Mouse (Mus musculus) spleen, adult 2 months (tissue): ENCODE results near the gene Syngr1. TPM values are rescaled to one million over a fixed set of nuclear protein-coding genes. Genes with fewer than 3 reads are reported as not detected.

Experiments
- DNase-seq, 2 experiments: peaks; one replicate each; pipeline versions ENCODE4 v3.0.0 to v3.0.0-alpha.2; 2012 to 2021; ENCODE audit warnings: low spot score in 2 of 2, low read depth in 1 of 2
- H3K27ac ChIP-seq: fragments of 200-500 bp; 2 replicates; pipeline ENCODE4 v1.5.1; 2012; ENCODE audit warnings: low read length, inconsistent platforms; ENCODE audit not compliant: insufficient read depth
- H3K27me3 ChIP-seq: fragments of 200-500 bp; 2 replicates; pipeline ENCODE4 v1.6.1; 2012; ENCODE audit warnings: mild to moderate bottlenecking, moderate library complexity, low read length, inconsistent platforms; ENCODE audit not compliant: control insufficient read depth, insufficient read depth
- H3K36me3 ChIP-seq: fragments of 200-500 bp; 2 replicates; pipeline ENCODE4 v1.6.1; 2012; ENCODE audit warnings: mild to moderate bottlenecking, low read length, inconsistent platforms; ENCODE audit not compliant: control insufficient read depth, insufficient read depth
- H3K4me1 ChIP-seq: fragments of 200-500 bp; 2 replicates; pipeline ENCODE4 v1.6.1; 2011; ENCODE audit warnings: inconsistent platforms; ENCODE audit not compliant: control insufficient read depth, insufficient read depth, insufficient read length
- H3K4me3 ChIP-seq: fragments of 200-500 bp; 2 replicates; pipeline ENCODE4 v1.5.1; 2011; ENCODE audit warnings: mild to moderate bottlenecking, inconsistent platforms; ENCODE audit not compliant: insufficient read depth, insufficient read length; ENCODE audit errors: extremely low read depth
- CTCF ChIP-seq: fragments of 200-500 bp; IDR thresholded peaks from 2 replicates; pipeline ENCODE4 v1.5.1; 2011; ENCODE audit warnings: mild to moderate bottlenecking, inconsistent platforms; ENCODE audit not compliant: insufficient read depth, insufficient read length, insufficient replicate concordance; ENCODE audit errors: extremely low read depth
- POLR2A ChIP-seq: fragments of 200-500 bp; IDR thresholded peaks from 2 replicates; pipeline ENCODE4 v1.6.1; 2011; ENCODE audit warnings: low read depth, low read length, inconsistent platforms
- WGBS: fragments of 180-500 bp; shearing (Covaris S2); methylation state at CpG from one replicate; pipeline ENCODE4 v1.1.7; 2018; 5-methylcytosine and 5-hydroxymethylcytosine counted together
- polyA plus RNA-seq: library from polyadenylated mRNA; depleted of rRNA; stranded (reverse); fragments of >200 nt; gene quantifications from 2 replicates; pipeline ENCODE4 v1.2.3, GENCODE M21; 2012

Syngr1 gene
- polyA plus RNA-seq, 1 experiment: 9.9 TPM

GRCm38 (mm10) chr15:80060356-80061070, 30.6 kb upstream of the Syngr1 start:
- no peak overlapping the region for H3K27ac ChIP-seq
- no peak for TF ChIP-seq POLR2A
- no peak for TF ChIP-seq CTCF

DNA sequence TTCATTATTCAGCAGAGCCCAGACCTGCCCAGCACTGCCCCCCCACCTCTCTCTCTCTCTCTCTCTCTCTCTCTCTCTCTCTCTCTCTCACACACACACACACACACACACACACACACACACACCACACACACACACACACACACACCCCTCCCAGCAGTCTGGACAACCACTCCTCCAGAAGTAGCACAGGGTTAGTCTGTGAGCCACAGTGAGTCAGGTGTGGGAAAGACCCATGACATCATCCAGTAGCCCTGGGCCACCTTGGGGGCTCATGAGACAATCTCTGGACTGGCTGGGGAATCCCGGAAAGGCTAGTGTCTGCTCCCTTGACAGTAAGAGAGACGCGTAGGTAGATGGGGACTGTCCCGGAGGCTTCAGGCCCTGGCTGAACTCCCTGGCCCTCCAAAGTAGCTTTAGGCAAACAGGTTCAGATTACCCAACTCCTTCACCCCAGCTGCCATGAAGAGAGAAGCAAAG, 30.0 kb upstream of the Syngr1 start:
- no peak overlapping the region for H3K4me3 ChIP-seq
- no peak overlapping the region for H3K27ac ChIP-seq
- TF ChIP-seq CTCF: no peak
- H3K36me3 ChIP-seq: no peaks in the 10 kb centered on the region
- H3K4me1 ChIP-seq: no peaks in the 10 kb centered on the region
- no peaks in the 10 kb centered on the region for H3K27me3 ChIP-seq
- DNase-seq: no peak
- WGBS: 90% methylated on average over 4 of the region's 4 CpGs

More at GRCm38 (mm10) chr15:80060356-80061070, 30.6 kb upstream of the Syngr1 start:
- H3K27me3 ChIP-seq: no peaks in the 10 kb centered on the region
- DNase-seq: no peak
- H3K36me3 ChIP-seq: no peaks in the 10 kb centered on the region
- H3K4me3 ChIP-seq: no peak overlapping the region
- no peaks in the 10 kb centered on the region for H3K4me1 ChIP-seq
- WGBS: 97% methylated on average over 8 of the region's 8 CpGs

DNA sequence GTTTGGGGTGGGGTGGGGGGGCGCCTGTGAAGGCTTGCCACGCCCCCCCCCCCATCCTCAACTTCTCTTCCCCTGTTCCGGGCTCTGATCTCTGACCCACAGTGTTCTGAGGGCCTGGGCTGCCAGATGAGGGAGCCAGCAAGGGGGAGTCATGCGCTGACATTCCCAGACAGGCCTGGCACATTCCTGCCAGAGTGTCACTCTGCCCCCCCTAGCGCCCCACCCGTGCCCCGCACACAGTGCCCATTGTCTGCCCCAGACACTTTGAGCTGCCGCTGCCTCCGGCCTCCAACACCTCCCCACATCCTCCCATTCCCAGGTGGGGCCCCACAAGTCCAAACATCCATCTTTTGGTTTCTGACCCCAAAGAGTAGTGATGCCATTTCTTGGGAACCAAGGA, 28.8 kb upstream of the Syngr1 start:
- no peak for DNase-seq
- Histone ChIP-seq H3K4me3 (no peak overlapping the region), H3K27ac (no peak overlapping the region), H3K27me3 (no peaks in the 10 kb centered on the region), H3K4me1 (no peaks in the 10 kb centered on the region), H3K36me3 (no peaks in the 10 kb centered on the region)
- 91% methylated on average over 7 of the region's 9 CpGs for WGBS
- no peak for TF ChIP-seq POLR2A
- no peak for TF ChIP-seq CTCF

GRCm38 (mm10) chr15:80062821-80063220, 28.3 kb upstream of the Syngr1 start:
- no peak for DNase-seq
- WGBS: 48% methylated on average over 5 of the region's 5 CpGs
- Histone ChIP-seq H3K36me3 (no peaks in the 10 kb centered on the region), H3K4me1 (no peaks in the 10 kb centered on the region), H3K27me3 (no peaks in the 10 kb centered on the region), H3K27ac (no peak overlapping the region), H3K4me3 (no peak overlapping the region)
- TF ChIP-seq CTCF (no peak), POLR2A (no peak)

DNA sequence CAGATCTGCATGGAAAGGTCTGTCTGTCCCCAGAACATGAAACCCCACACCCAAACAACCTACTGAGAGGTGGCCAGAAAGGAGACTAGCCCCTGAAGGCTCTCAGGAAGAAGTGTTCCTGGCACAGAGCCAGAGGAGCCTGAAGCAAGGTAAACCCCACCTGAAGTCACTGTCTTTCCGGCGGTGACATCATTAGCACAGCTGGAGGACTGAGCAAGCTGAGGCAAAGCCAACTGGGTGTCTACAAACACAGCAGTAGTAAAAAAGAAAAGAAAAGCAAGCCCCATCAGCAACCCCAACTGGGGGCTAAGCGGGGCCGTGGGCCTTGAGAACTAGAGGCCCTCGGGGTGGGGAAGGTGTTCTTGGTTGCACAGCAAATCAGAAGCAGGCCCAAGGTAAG, 26.2 kb upstream of the Syngr1 start:
- Histone ChIP-seq H3K4me3 (no peak overlapping the region), H3K27me3 (no peaks in the 10 kb centered on the region), H3K4me1 (no peaks in the 10 kb centered on the region), H3K36me3 (no peaks in the 10 kb centered on the region), H3K27ac (no peak overlapping the region)
- no peak for TF ChIP-seq POLR2A
- no peak for DNase-seq
- 94% methylated on average over 5 of the region's 5 CpGs for WGBS

GRCm38 (mm10) chr15:80065414-80065813, 25.7 kb upstream of the Syngr1 start:
- no peak for DNase-seq
- Histone ChIP-seq H3K27me3 (no peaks in the 10 kb centered on the region), H3K27ac (no peak overlapping the region), H3K4me3 (no peak overlapping the region), H3K4me1 (no peaks in the 10 kb centered on the region), H3K36me3 (no peaks in the 10 kb centered on the region)
- no peak for TF ChIP-seq POLR2A
- peak; percentile 4; the same call in 1 of the 2 replicates for TF ChIP-seq CTCF
- 51% methylated on average over 13 of the region's 13 CpGs for WGBS

DNA sequence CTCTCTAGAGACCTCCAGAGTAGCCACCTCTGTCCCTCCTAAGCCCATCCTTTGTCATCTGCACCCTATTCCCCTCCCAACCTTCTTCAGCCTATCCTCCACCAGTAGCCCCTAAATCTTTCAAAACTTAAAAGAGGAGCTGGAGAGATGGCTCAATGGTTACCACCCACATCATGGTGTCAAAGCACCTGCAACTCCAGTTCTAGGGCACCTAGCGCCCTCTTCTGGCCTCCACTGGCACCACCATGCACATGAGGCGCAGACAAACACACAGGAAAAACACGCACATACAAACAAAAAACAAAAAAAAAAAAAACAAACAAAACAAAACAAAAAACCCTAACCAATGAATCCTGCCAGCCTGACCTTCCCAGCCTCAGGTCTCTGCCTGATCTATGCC, 24.6 kb upstream of the Syngr1 start:
- Histone ChIP-seq H3K27ac (no peak overlapping the region), H3K36me3 (no peaks in the 10 kb centered on the region), H3K4me3 (no peak overlapping the region), H3K4me1 (peaks cover under 1% of the 10 kb centered on the region; the same call in 1 of the 2 replicates), H3K27me3 (no peaks in the 10 kb centered on the region)
- TF ChIP-seq POLR2A: no peak
- TF ChIP-seq CTCF: peak; percentile 20; the same call in 1 of the 2 replicates
- DNase-seq: no peak
- 76% methylated on average over 3 of the region's 3 CpGs for WGBS
